Mouse (Mus musculus): ENCODE data around the gene Col26a1.

Gene Col26a1

GRCm38 (mm10) chr5:136721596-136721995 is 161.4 kb downstream of the Col26a1 start:
- Histone ChIP-seq H3K36me3 (ENCODE audit: insufficient read depth, low read length) (no peaks in the 10 kb centered on the region), H3K4me3 (replicated peaks; ENCODE audit: low read length) (no peak overlapping the region), H3K27me3 (ENCODE audit: insufficient read depth, low read length) (0 out of 2 replicates have a peak, but pooled peaks cover 5% of the 10 kb centered on the region), H3K9me3 (ENCODE audit: low read length) (peaks cover 15% of the 10 kb centered on the region), H3K4me1 (replicated peaks; ENCODE audit: low read depth, low read length) (peaks cover 23% of the 10 kb centered on the region)
- TF ChIP-seq POU5F1 (IDR thresholded peaks at IDR 0.05; ENCODE audit: borderline replicate concordance, low read length) (no peak), NANOG (IDR thresholded peaks at IDR 0.05; ENCODE audit: borderline replicate concordance, low read length) (no peak), CTCF (conservative IDR thresholded peaks at IDR 0.05; ENCODE audit: low read length) (no peak)

- peaks cover 15% of the 10 kb centered on the region for H3K9me3 ChIP-seq (ENCODE audit: low read length)
- TF ChIP-seq POU5F1 (IDR thresholded peaks at IDR 0.05; ENCODE audit: borderline replicate concordance, low read length) (no peak), NANOG (IDR thresholded peaks at IDR 0.05; ENCODE audit: borderline replicate concordance, low read length) (no peak), CTCF (conservative IDR thresholded peaks at IDR 0.05; ENCODE audit: low read length) (no peak)
- H3K4me3 ChIP-seq (replicated peaks; ENCODE audit: low read length), result no peak overlapping the region
- H3K4me1 ChIP-seq (replicated peaks; ENCODE audit: low read depth, low read length), result peaks cover 45% of the 10 kb centered on the region
- H3K27me3 ChIP-seq (ENCODE audit: insufficient read depth, low read length), result peaks cover 22% of the 10 kb centered on the region
- H3K36me3 ChIP-seq (ENCODE audit: insufficient read depth, low read length), result no peaks in the 10 kb centered on the region
These were observed 164.4 kb downstream of the Col26a1 start for GRCm38 (mm10) chr5:136718656-136719055.

DNA sequence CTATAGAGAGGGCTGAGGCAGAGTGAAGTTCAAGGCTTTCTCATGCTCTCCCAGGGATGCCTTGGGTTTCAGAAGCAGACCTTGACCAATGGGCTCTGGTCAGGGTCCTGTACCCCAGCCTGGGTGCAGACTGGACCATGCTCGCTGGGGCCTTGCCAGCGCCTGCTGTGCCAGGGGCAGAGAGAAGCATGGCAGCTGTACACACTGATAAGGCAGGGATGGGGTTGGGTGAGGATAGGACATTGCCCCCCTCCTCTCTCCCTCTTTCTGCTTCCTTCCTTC is 165.5 kb downstream of the Col26a1 start:
- Histone ChIP-seq H3K4me3 (replicated peaks; ENCODE audit: low read length) (no peak overlapping the region), H3K27me3 (ENCODE audit: insufficient read depth, low read length) (peaks cover 26% of the 10 kb centered on the region), H3K36me3 (ENCODE audit: insufficient read depth, low read length) (no peaks in the 10 kb centered on the region), H3K4me1 (replicated peaks; ENCODE audit: low read depth, low read length) (peaks cover 45% of the 10 kb centered on the region), H3K9me3 (ENCODE audit: low read length) (peaks cover 15% of the 10 kb centered on the region)
- TF ChIP-seq CTCF (conservative IDR thresholded peaks at IDR 0.05; ENCODE audit: low read length), result no peak
- no peak for TF ChIP-seq NANOG (IDR thresholded peaks at IDR 0.05; ENCODE audit: borderline replicate concordance, low read length)
- TF ChIP-seq POU5F1 (IDR thresholded peaks at IDR 0.05; ENCODE audit: borderline replicate concordance, low read length), result no peak

DNA sequence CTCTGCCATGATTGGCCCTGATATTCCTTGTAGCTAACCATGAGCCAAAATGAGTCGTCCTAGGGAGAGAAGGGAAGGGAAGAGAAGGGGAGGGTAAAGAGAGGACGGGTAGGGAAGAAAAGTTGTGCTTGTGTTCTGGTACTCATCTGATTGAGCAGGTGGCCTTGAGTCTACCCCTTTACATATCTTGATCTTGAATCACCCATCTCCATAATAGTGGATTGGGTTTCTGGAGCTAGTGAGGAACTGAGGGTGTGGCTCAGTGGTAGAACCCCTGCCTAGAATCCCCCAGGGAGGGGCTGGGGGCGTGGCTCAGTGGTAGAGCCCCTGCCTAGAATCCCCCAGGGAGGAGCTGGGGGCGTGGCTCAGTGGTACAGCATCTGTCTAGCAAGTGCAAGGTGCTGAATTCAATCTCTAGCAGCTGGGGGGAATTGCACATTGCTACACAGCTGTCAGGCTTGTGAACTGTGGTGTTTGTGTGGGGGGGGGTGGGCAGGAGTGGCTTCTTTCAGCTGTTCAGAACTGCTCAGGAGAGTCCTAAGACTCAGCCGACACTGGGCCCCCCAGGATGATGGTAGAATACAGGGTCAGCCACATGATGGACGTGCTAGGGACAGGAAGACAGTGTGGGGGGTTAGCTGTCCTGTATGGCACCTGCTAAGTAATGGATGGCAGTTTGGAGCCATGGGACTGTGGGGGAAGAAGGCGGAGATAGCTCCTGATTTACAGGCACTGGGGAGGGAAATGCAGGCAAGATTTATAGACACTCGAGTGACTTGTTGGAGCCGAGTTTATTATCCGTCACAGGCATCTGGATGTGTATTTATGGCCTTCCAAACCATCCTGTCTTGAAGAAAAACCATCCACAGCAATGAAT is 166.1 kb downstream of the Col26a1 start:
- Histone ChIP-seq H3K36me3 (ENCODE audit: insufficient read depth, low read length) (no peaks in the 10 kb centered on the region), H3K27me3 (ENCODE audit: insufficient read depth, low read length) (peaks cover 28% of the 10 kb centered on the region), H3K4me1 (replicated peaks; ENCODE audit: low read depth, low read length) (peaks cover 45% of the 10 kb centered on the region), H3K4me3 (replicated peaks; ENCODE audit: low read length) (no peak overlapping the region), H3K9me3 (ENCODE audit: low read length) (peaks cover 15% of the 10 kb centered on the region)
- TF ChIP-seq POU5F1 (IDR thresholded peaks at IDR 0.05; ENCODE audit: borderline replicate concordance, low read length) (no peak), CTCF (conservative IDR thresholded peaks at IDR 0.05; ENCODE audit: low read length) (no peak), NANOG (IDR thresholded peaks at IDR 0.05; ENCODE audit: borderline replicate concordance, low read length) (no peak)

DNA sequence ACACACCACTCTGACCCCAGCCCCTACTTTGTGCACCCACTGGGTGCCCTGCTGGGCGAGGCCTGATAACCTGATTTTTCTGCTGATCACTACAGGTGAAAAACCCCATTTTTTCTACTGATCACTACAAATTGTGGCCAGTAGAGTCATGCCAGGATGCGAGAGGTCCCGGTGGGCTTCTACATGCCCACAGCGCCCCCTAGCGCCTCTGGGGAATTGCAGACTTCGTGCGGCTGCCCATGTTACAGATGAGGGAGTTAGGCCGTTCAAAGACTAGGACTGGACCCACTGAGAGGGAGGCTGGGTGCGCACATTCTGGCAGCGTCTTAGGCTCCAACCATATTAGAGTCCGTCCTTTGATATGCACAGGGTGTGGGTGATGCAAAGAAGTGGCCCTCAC is 168.1 kb downstream of the Col26a1 start:
- Histone ChIP-seq H3K4me3 (replicated peaks; ENCODE audit: low read length) (peak overlapping the region; percentile 79), H3K4me1 (replicated peaks; ENCODE audit: low read depth, low read length) (peaks cover 40% of the 10 kb centered on the region), H3K27me3 (ENCODE audit: insufficient read depth, low read length) (peaks cover 36% of the 10 kb centered on the region), H3K36me3 (ENCODE audit: insufficient read depth, low read length) (no peaks in the 10 kb centered on the region), H3K9me3 (ENCODE audit: low read length) (peaks cover 8% of the 10 kb centered on the region)
- TF ChIP-seq NANOG (IDR thresholded peaks at IDR 0.05; ENCODE audit: borderline replicate concordance, low read length), result no peak
- TF ChIP-seq POU5F1 (IDR thresholded peaks at IDR 0.05; ENCODE audit: borderline replicate concordance, low read length), result no peak
- peak; percentile 80 for TF ChIP-seq CTCF (conservative IDR thresholded peaks at IDR 0.05; ENCODE audit: low read length)

DNA sequence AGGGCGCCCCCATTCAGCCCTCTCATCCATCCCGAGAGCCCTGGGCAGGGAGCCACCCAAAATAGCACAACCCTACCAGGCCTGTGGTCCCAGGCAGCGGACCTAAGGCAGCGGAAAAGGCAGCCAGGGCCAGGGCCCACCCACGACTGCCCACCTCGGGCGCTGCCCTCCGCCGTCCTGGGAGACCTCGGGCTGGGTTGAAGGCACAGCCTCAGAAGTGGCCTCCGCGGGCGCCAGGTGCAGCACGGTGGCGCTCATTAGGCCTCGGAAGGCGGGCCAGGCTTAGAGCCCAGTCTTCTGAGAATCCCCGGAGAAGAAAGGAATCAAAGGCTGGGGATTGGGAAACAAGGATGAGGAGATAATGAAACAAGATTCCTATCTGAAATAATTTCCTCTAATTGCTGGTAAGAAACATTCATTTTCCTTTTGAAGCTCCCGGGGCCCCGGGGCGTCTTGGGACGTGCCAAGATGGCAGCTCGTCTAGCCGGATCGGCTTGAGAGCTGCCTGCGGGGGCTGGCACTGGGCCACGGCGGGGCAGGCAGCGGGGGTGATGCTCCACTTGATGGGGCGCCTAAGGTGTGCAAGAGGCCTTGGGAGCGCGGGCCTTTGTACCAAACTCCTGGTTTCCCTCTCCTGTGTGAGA is 168.7 kb downstream of the Col26a1 start:
- Histone ChIP-seq H3K36me3 (ENCODE audit: insufficient read depth, low read length) (no peaks in the 10 kb centered on the region), H3K4me1 (replicated peaks; ENCODE audit: low read depth, low read length) (peaks cover 40% of the 10 kb centered on the region), H3K27me3 (ENCODE audit: insufficient read depth, low read length) (peaks cover 39% of the 10 kb centered on the region), H3K9me3 (ENCODE audit: low read length) (peaks cover 8% of the 10 kb centered on the region; the same call in 1 of the 2 replicates), H3K4me3 (replicated peaks; ENCODE audit: low read length) (peak overlapping the region; percentile 79)
- TF ChIP-seq NANOG (IDR thresholded peaks at IDR 0.05; ENCODE audit: borderline replicate concordance, low read length), result no peak
- TF ChIP-seq CTCF (conservative IDR thresholded peaks at IDR 0.05; ENCODE audit: low read length), result no peak
- TF ChIP-seq POU5F1 (IDR thresholded peaks at IDR 0.05; ENCODE audit: borderline replicate concordance, low read length), result no peak

GRCm38 (mm10) chr5:136710742-136711141 is 172.3 kb downstream of the Col26a1 start:
- no peaks in the 10 kb centered on the region for H3K36me3 ChIP-seq (ENCODE audit: insufficient read depth, low read length)
- peaks cover under 1% of the 10 kb centered on the region; the same call in 1 of the 2 replicates for H3K9me3 ChIP-seq (ENCODE audit: low read length)
- peaks cover 41% of the 10 kb centered on the region for H3K4me1 ChIP-seq (replicated peaks; ENCODE audit: low read depth, low read length)
- peaks cover 32% of the 10 kb centered on the region for H3K27me3 ChIP-seq (ENCODE audit: insufficient read depth, low read length)
- TF ChIP-seq POU5F1 (IDR thresholded peaks at IDR 0.05; ENCODE audit: borderline replicate concordance, low read length) (no peak), CTCF (conservative IDR thresholded peaks at IDR 0.05; ENCODE audit: low read length) (no peak), NANOG (IDR thresholded peaks at IDR 0.05; ENCODE audit: borderline replicate concordance, low read length) (no peak)
- no peak overlapping the region for H3K4me3 ChIP-seq (replicated peaks; ENCODE audit: low read length)

- H3K4me3 ChIP-seq (replicated peaks; ENCODE audit: low read length), result no peak overlapping the region
- no peak for TF ChIP-seq NANOG (IDR thresholded peaks at IDR 0.05; ENCODE audit: borderline replicate concordance, low read length)
- no peak for TF ChIP-seq CTCF (conservative IDR thresholded peaks at IDR 0.05; ENCODE audit: low read length)
- TF ChIP-seq POU5F1 (IDR thresholded peaks at IDR 0.05; ENCODE audit: borderline replicate concordance, low read length), result no peak
- peaks cover 16% of the 10 kb centered on the region for H3K27me3 ChIP-seq (ENCODE audit: insufficient read depth, low read length)
- H3K4me1 ChIP-seq (replicated peaks; ENCODE audit: low read depth, low read length), result peaks cover 26% of the 10 kb centered on the region
- H3K9me3 ChIP-seq (ENCODE audit: low read length), result peaks cover 8% of the 10 kb centered on the region
- H3K36me3 ChIP-seq (ENCODE audit: insufficient read depth, low read length), result no peaks in the 10 kb centered on the region
These were observed 174.9 kb downstream of the Col26a1 start for GRCm38 (mm10) chr5:136708116-136708515.

Data from E14TG2a.4 (cell line).